ENCODE assay signal across 8 mouse cellular contexts in genomic region chr5:4496132-4496906, GRCm38 (mm10).
DNase-seq lines count a peak whose midpoint lies in the region; ATAC-seq and TF ChIP-seq lines count a peak whose summit lies in the region.

No protein-coding gene starts in this region.

- peaks cover 22% of the 10 kb centered on the region for H3K27me3 ChIP-seq in forebrain, embryonic 10.5 days (ENCODE audit: poor library complexity, severe bottlenecking)
- no peaks in the 10 kb centered on the region for H3K27me3 ChIP-seq in heart, embryonic 14.5 days (ENCODE audit: control insufficient read depth, insufficient read depth, low read length)
- no peaks in the 10 kb centered on the region for H3K27me3 ChIP-seq in small intestine, adult 2 months (ENCODE audit: control insufficient read depth, insufficient read depth, low read length)

- H3K9ac ChIP-seq in heart, embryonic 14.5 days (ENCODE audit: low read length): peak overlapping the region; percentile 41

- DNase-seq in urinary bladder, adult 2 months (ENCODE audit: low spot score): peak; percentile 28
- DNase-seq in urinary bladder, postnatal 10 days (ENCODE audit: low spot score): no peak
- peak; percentile 20 for DNase-seq in forebrain, embryonic 10.5 days (ENCODE audit: extremely low spot score, low spot score)
- DNase-seq in kidney, postnatal 25 days: peak; percentile 8 to 54
- peak; percentile 62 for DNase-seq in lung, postnatal 10 days
- no peak for DNase-seq in MN1 (ENCODE audit: low spot score)

- H3K36me3 ChIP-seq in forebrain, embryonic 10.5 days (replicated peaks): no peaks in the 10 kb centered on the region
- H3K36me3 ChIP-seq in heart, embryonic 14.5 days (ENCODE audit: control insufficient read depth, insufficient read depth, low read length): no peaks in the 10 kb centered on the region
- no peaks in the 10 kb centered on the region for H3K36me3 ChIP-seq in small intestine, adult 2 months (ENCODE audit: control insufficient read depth, insufficient read depth, low read length)

- no peak for TF ChIP-seq POLR2A in small intestine, adult 2 months (IDR thresholded peaks at IDR 0.05; ENCODE audit: low read depth, low read length)

- peaks cover 49% of the 10 kb centered on the region for H3K4me1 ChIP-seq in forebrain, embryonic 10.5 days
- H3K4me1 ChIP-seq in heart, embryonic 14.5 days (ENCODE audit: control insufficient read depth in 2 of 2, insufficient read depth in 2 of 2, low read length in 2 of 2): peaks cover 23 to 35% of the 10 kb centered on the region in 2 experiments
- H3K4me1 ChIP-seq in small intestine, adult 2 months (ENCODE audit: control insufficient read depth, insufficient read depth, insufficient read length, low read length): no peaks in the 10 kb centered on the region

- WGBS in forebrain, embryonic 10.5 days: 21% methylated on average over 20 of the region's 20 CpGs
- WGBS in heart, embryonic 14.5 days: 36% methylated on average over 20 of the region's 20 CpGs
- 14% methylated on average over 20 of the region's 20 CpGs for WGBS in small intestine, adult 2 months

- no peak for TF ChIP-seq CTCF in small intestine, adult 2 months (IDR thresholded peaks at IDR 0.05; ENCODE audit: extremely low read depth, insufficient read length, insufficient replicate concordance, low read depth, low read length)

- H3K9me3 ChIP-seq in forebrain, embryonic 10.5 days: no peaks in the 10 kb centered on the region
- no peaks in the 10 kb centered on the region for H3K9me3 ChIP-seq in heart, embryonic 14.5 days (ENCODE audit: control insufficient read depth, low read length)

- peak overlapping the region; percentile 44 for H3K4me2 ChIP-seq in heart, embryonic 14.5 days (ENCODE audit: low read length)

- H3K27ac ChIP-seq in forebrain, embryonic 10.5 days: peak overlapping the region; percentile 75
- H3K27ac ChIP-seq in heart, embryonic 14.5 days (replicated peaks in 1 of 2; ENCODE audit: control insufficient read depth in 1 of 2, insufficient read depth in 1 of 2, low read depth in 2 of 2, low read length in 2 of 2): peak overlapping the region in 1 of 2 experiments; percentile 24; a peak in 2 of 4 replicates
- H3K27ac ChIP-seq in small intestine, adult 2 months (ENCODE audit: insufficient read depth, low read depth, low read length): 0 out of 2 replicates have a peak overlapping the region, but pooled peaks have one; percentile 28

- peak overlapping the region; percentile 4; the same call in 1 of the 2 replicates for H3K4me3 ChIP-seq in forebrain, embryonic 10.5 days
- H3K4me3 ChIP-seq in heart, embryonic 14.5 days (ENCODE audit: control insufficient read depth in 1 of 2, insufficient read depth in 1 of 2, low read depth in 1 of 2, low read length in 2 of 2): no peak overlapping the region
- peak overlapping the region; percentile 35 for H3K4me3 ChIP-seq in small intestine, adult 2 months (ENCODE audit: low read depth, low read length)

- no peak for ATAC-seq in heart, embryonic 14.5 days (ENCODE audit: insufficient number of reproducible peaks, insufficient read depth, low FRiP score, low read depth)

Comparison
In these comparisons a context has a peak if more than half of its experiments do, and no peak if none do; other contexts are left out.
1. DNase-seq: peak in urinary bladder, adult 2 months (single experiment), forebrain, embryonic 10.5 days (single experiment), kidney, postnatal 25 days (2 of 2) and lung, postnatal 10 days (single experiment); none in urinary bladder, postnatal 10 days (single experiment) and MN1 (single experiment).
2. H3K4me3 ChIP-seq: peak in forebrain, embryonic 10.5 days (single experiment) and small intestine, adult 2 months (single experiment); none in heart, embryonic 14.5 days (0 of 2).